Mouse (Mus musculus) liver, embryonic 14.5 days (tissue): ENCODE measurements at regions not wholly inside any gene's neighbourhood (a gene's known extent, or its start where the extent isn't known, plus 50 kb on each side); places are given as distances from the start of the nearest gene placed in this dataset.
"Not testable (repeated sequence)": the region's sequence is repeated elsewhere in the genome, so short reads cannot be mapped to it uniquely, and the experiment has no call there.

Experiments
- ATAC-seq: fragments of 200-750 bp; cut with Nextera tagmentation; 2 replicates; pipeline ENCODE4 v1.8.0; 2017; ENCODE audit warnings: moderate number of reproducible peaks, mild to moderate bottlenecking, moderate library complexity; ENCODE audit not compliant: insufficient read depth
- DNase-seq, 3 experiments: peaks; one replicate each; pipeline ENCODE4 v3.0.0-alpha.2; 2012 to 2013; ENCODE audit warnings: low read depth in 3 of 3, low spot score in 3 of 3
- H3K27ac ChIP-seq: fragments of 300-500 bp; sonication (generic); 2 replicates; pipeline ENCODE4 v1.5.1; 2014; ENCODE audit warnings: moderate library complexity, mild to moderate bottlenecking, control low read depth, inconsistent platforms
- H3K27me3 ChIP-seq: fragments of 300-500 bp; sonication (generic); 2 replicates; pipeline ENCODE4 v1.6.1; 2014; ENCODE audit warnings: mild to moderate bottlenecking, low read length, moderate library complexity; ENCODE audit not compliant: control insufficient read depth, insufficient read depth
- H3K36me3 ChIP-seq: fragments of 300-500 bp; sonication (generic); replicated peaks from 2 replicates; pipeline ENCODE4 v1.6.1; 2014; ENCODE audit warnings: low read depth; ENCODE audit not compliant: control insufficient read depth, insufficient read depth
- H3K4me1 ChIP-seq, 2 experiments: fragments of 200-500 bp in 1 of 2; fragments of 300-500 bp in 1 of 2; sonication (generic) in 1 of 2; replicated peaks; 2 replicates each; pipeline ENCODE4 v1.6.1; 2012 to 2014; ENCODE audit warnings: antibody characterized with exemption in 1 of 2, inconsistent platforms in 1 of 2, low read length in 1 of 2; ENCODE audit not compliant: control insufficient read depth in 2 of 2, insufficient read depth in 2 of 2
- H3K4me2 ChIP-seq: fragments of 300-500 bp; sonication (generic); 2 replicates; pipeline ENCODE4 v1.6.1; 2014; ENCODE audit warnings: low read depth, mild to moderate bottlenecking, control low read depth, moderate library complexity
- H3K4me3 ChIP-seq, 2 experiments: fragments of 200-500 bp in 1 of 2; fragments of 300-500 bp in 1 of 2; sonication (generic) in 1 of 2; 2 replicates each; pipeline ENCODE4 v1.5.1; 2012 to 2014; ENCODE audit warnings: low read depth in 2 of 2, low read length in 2 of 2, mild to moderate bottlenecking in 2 of 2, control low read depth in 1 of 2, inconsistent platforms in 1 of 2, moderate library complexity in 1 of 2; ENCODE audit not compliant: insufficient read depth in 1 of 2
- H3K9ac ChIP-seq: fragments of 300-500 bp; sonication (generic); replicated peaks from 2 replicates; pipeline ENCODE4 v1.6.1; 2014; ENCODE audit warnings: mild to moderate bottlenecking, control low read depth, moderate library complexity
- H3K9me3 ChIP-seq: fragments of 300-500 bp; sonication (generic); 2 replicates; pipeline ENCODE4 v1.6.1; 2016; ENCODE audit warnings: low read length, mixed read lengths; ENCODE audit not compliant: control insufficient read depth
- CTCF ChIP-seq: IDR thresholded peaks from 2 replicates; pipeline ENCODE4 v1.5.1; 2016; ENCODE audit warnings: antibody characterized with exemption, low read depth, control low read depth
- EP300 ChIP-seq: IDR thresholded peaks from 2 replicates; pipeline ENCODE4 v1.6.1; 2016; ENCODE audit warnings: antibody characterized with exemption, low read depth
- WGBS: fragments of 180-500 bp; shearing (Covaris S2); extraction: QIAGEN DNeasy Blood & Tissue Kit; methylation state at CpG from one replicate; pipeline ENCODE4 v1.1.7; 2014; ENCODE audit not compliant: insufficient replicate concordance; 5-methylcytosine and 5-hydroxymethylcytosine counted together

- no peaks in the 10 kb centered on the region for H3K27me3 ChIP-seq
- no peak overlapping the region for H3K27ac ChIP-seq
- DNase-seq (no peak), ATAC-seq (no peak)
- no peak overlapping the region for H3K9ac ChIP-seq
- no peaks in the 10 kb centered on the region for H3K4me1 ChIP-seq
- WGBS: 50% methylated on average over 1 of the region's 1 CpGs
- no peak overlapping the region for H3K4me2 ChIP-seq
- no peak overlapping the region for H3K4me3 ChIP-seq
- no peaks in the 10 kb centered on the region for H3K36me3 ChIP-seq
- H3K9me3 ChIP-seq: no peaks in the 10 kb centered on the region
- TF ChIP-seq EP300 (no peak), CTCF (no peak)
Measured at GRCm38 (mm10) chr15:52438403-52438802, 1446.3 kb upstream of the Gm7489 start.

- ATAC-seq (peak; percentile 37; the same call in 1 of the 2 replicates), DNase-seq (peak; percentile 7 to 31 (median 23))
- no peak for TF ChIP-seq EP300
- TF ChIP-seq CTCF: peak; percentile 82
- 2% methylated on average over 3 of the region's 3 CpGs for WGBS
- Histone ChIP-seq H3K4me2 (no peak overlapping the region), H3K9ac (no peak overlapping the region), H3K4me3 (no peak overlapping the region), H3K36me3 (no peaks in the 10 kb centered on the region), H3K9me3 (no peaks in the 10 kb centered on the region), H3K27me3 (no peaks in the 10 kb centered on the region), H3K27ac (no peak overlapping the region), H3K4me1 (no peaks in the 10 kb centered on the region)
Measured at GRCm38 (mm10) chr15:52458782-52459181, 1425.9 kb upstream of the Gm7489 start.

GRCm38 (mm10) chr15:52459315-52459714, 1425.4 kb upstream of the Gm7489 start:
- Histone ChIP-seq H3K4me3 (no peak overlapping the region), H3K9ac (no peak overlapping the region), H3K27me3 (no peaks in the 10 kb centered on the region), H3K27ac (no peak overlapping the region), H3K36me3 (no peaks in the 10 kb centered on the region), H3K4me2 (no peak overlapping the region), H3K4me1 (no peaks in the 10 kb centered on the region), H3K9me3 (no peaks in the 10 kb centered on the region)
- no peak for TF ChIP-seq CTCF
- no peak for TF ChIP-seq EP300
- DNase-seq (no peak), ATAC-seq (no peak)
- WGBS: 39% methylated on average over 1 of the region's 1 CpGs

- WGBS: 33% methylated on average over 8 of the region's 8 CpGs
- no peaks in the 10 kb centered on the region for H3K36me3 ChIP-seq
- H3K4me1 ChIP-seq: no peaks in the 10 kb centered on the region
- no peak overlapping the region for H3K4me2 ChIP-seq
- no peak overlapping the region for H3K27ac ChIP-seq
- no peaks in the 10 kb centered on the region for H3K9me3 ChIP-seq
- H3K4me3 ChIP-seq: no peak overlapping the region
- ATAC-seq (no peak), DNase-seq (no peak)
- H3K9ac ChIP-seq: no peak overlapping the region
- TF ChIP-seq EP300: no peak
- H3K27me3 ChIP-seq: no peaks in the 10 kb centered on the region
Measured at GRCm38 (mm10) chr15:52464226-52465138, 1420.2 kb upstream of the Gm7489 start.

- not testable (repeated sequence) for ATAC-seq
Measured at GRCm38 (mm10) chr15:52478124-52478523, 1406.6 kb upstream of the Gm7489 start.

More at GRCm38 (mm10) chr15:52478124-52478523, 1406.6 kb upstream of the Gm7489 start:
- H3K27me3 ChIP-seq, H3K9me3 ChIP-seq, DNase-seq, H3K9ac ChIP-seq, H3K4me3 ChIP-seq, H3K36me3 ChIP-seq, H3K27ac ChIP-seq, H3K4me1 ChIP-seq, H3K4me2 ChIP-seq: not testable (repeated sequence)
- 78% methylated on average over 17 of the region's 20 CpGs for WGBS
